Mouse (Mus musculus) stomach, postnatal 0 days (tissue): ENCODE results near the gene Eps15.

Experiments
- CTCF ChIP-seq: IDR thresholded peaks from 2 replicates; pipeline ENCODE4 v1.5.1; 2016; ENCODE audit warnings: antibody characterized with exemption, low read depth, mild to moderate bottlenecking, moderate library complexity
- EP300 ChIP-seq: optimal IDR thresholded peaks from 2 replicates; pipeline ENCODE3; 2016; ENCODE audit warnings: antibody characterized with exemption

- TF ChIP-seq CTCF: no peak
- TF ChIP-seq EP300: no peak
These were observed 12.6 kb upstream of the Eps15 start for GRCm38 (mm10) chr4:109267452-109267851.
